Mouse (Mus musculus) erythroblast, embryonic 14.5 days (primary cell): ENCODE results near the gene Plgrkt.

Experiments used
- GATA1 ChIP-seq: IDR thresholded peaks from 2 replicates; pipeline ENCODE4 v1.6.1; 2012; ENCODE audit warnings: low read length, inconsistent platforms, mixed read lengths
- TAL1 ChIP-seq: IDR thresholded peaks from 3 replicates; pipeline ENCODE4 v1.6.1; 2012; ENCODE audit warnings: low read length, inconsistent platforms, mixed read lengths

- TF ChIP-seq GATA1 (no peak), TAL1 (no peak)
Measured at GRCm38 (mm10) chr19:29336624-29337023, 30.6 kb downstream of the Plgrkt start.
